Mouse (Mus musculus) heart, embryonic 12.5 days (tissue): ENCODE measurements around the gene Rpap2. TPM values are rescaled to one million over a fixed set of nuclear protein-coding genes. Genes with fewer than 3 reads are reported as not detected.

ENCODE experiments used
- ATAC-seq: fragments of 200-750 bp; cut with Nextera tagmentation; 2 replicates; pipeline ENCODE4 v1.8.0; 2017; ENCODE audit warnings: moderate TSS enrichment, moderate library complexity; ENCODE audit not compliant: insufficient number of reproducible peaks, low FRiP score
- H3K27ac ChIP-seq: fragments of 300-500 bp; sonication (generic); 2 replicates; pipeline ENCODE4 v1.5.1; 2016; ENCODE audit warnings: mild to moderate bottlenecking, moderate library complexity; ENCODE audit not compliant: poor library complexity, severe bottlenecking
- H3K27me3 ChIP-seq: fragments of 300-500 bp; sonication (generic); replicated peaks from 2 replicates; pipeline ENCODE4 v1.6.1; 2016; ENCODE audit warnings: mild to moderate bottlenecking, moderate library complexity
- H3K36me3 ChIP-seq: fragments of 300-500 bp; sonication (generic); 2 replicates; pipeline ENCODE4 v1.6.1; 2016; ENCODE audit warnings: mild to moderate bottlenecking, moderate library complexity
- H3K4me1 ChIP-seq: fragments of 300-500 bp; sonication (generic); replicated peaks from 2 replicates; pipeline ENCODE4 v1.6.1; 2016; ENCODE audit warnings: mild to moderate bottlenecking
- H3K4me2 ChIP-seq: fragments of 300-500 bp; sonication (generic); 2 replicates; pipeline ENCODE4 v1.6.1; 2016; ENCODE audit warnings: mild to moderate bottlenecking, moderate library complexity
- H3K4me3 ChIP-seq: fragments of 300-500 bp; sonication (generic); 2 replicates; pipeline ENCODE4 v1.5.1; 2016; ENCODE audit warnings: mild to moderate bottlenecking
- H3K9ac ChIP-seq: fragments of 300-500 bp; sonication (generic); 2 replicates; pipeline ENCODE4 v1.6.1; 2016; ENCODE audit warnings: mild to moderate bottlenecking, moderate library complexity
- H3K9me3 ChIP-seq: fragments of 300-500 bp; sonication (generic); replicated peaks from 2 replicates; pipeline ENCODE4 v1.6.1; 2016; ENCODE audit warnings: mild to moderate bottlenecking, moderate library complexity
- WGBS: fragments of 180-500 bp; shearing (Covaris S2); methylation state at CpG from one replicate; pipeline ENCODE4 v1.1.7; 2016; 5-methylcytosine and 5-hydroxymethylcytosine counted together
- polyA plus RNA-seq: library from polyadenylated mRNA; unstranded; fragments of >200 nt; fragmentation: Nextera tagmentation; extraction: Ambion mirVana; gene quantifications from 2 replicates; pipeline ENCODE4 v1.2.1, GENCODE M21; 2016

Rpap2 gene
- polyA plus RNA-seq, 1 experiment from 2014 or later = 11.7 TPM

DNA sequence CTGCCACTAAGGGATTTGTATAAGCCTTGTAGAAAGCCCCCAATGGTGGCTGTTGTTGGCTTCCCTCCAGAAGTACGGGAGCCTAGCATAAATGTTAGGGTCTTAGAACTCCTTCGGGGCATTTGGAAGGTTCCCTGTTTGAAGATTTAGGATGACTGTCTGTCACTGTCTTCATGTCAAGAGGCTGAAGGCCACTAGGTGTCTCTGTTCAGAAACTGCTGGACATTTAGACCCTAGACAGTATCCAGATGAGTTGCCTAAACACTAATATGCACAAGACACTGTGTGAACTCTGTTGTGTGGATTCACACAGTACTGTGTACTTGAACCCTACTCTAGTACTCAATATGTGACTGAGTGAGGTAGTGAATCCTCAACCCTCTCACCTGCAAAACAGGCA is 87.2 kb downstream of the Rpap2 start:
- no peak overlapping the region for H3K27ac ChIP-seq
- H3K27me3 ChIP-seq = peaks cover 5% of the 10 kb centered on the region
- no peak overlapping the region for H3K4me2 ChIP-seq
- 0 out of 2 replicates have a peak, but pooled peaks cover 5% of the 10 kb centered on the region for H3K4me1 ChIP-seq
- no peak overlapping the region for H3K4me3 ChIP-seq
- no peak for ATAC-seq
- H3K36me3 ChIP-seq = no peaks in the 10 kb centered on the region
- H3K9me3 ChIP-seq = no peaks in the 10 kb centered on the region
- WGBS = 71% methylated on average over 2 of the region's 2 CpGs
- H3K9ac ChIP-seq = no peak overlapping the region

DNA sequence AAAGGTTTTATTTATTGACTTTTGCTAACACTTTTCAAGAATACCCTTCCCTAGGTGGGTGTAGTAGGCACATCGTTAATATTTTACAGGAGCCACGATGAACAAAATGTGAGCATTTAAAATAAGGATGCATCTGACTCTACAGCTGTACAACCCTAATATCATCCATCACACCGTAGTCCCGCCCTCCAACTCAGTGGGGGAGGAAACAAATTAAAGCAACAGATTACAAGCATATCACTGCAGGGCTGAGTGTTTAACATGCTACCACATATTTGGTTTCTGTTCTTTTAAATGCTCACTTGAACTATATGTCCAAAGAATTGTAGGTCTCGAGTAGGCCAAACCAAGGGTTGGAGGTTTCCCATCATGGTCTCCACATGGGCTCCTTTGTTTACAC is 90.0 kb downstream of the Rpap2 start:
- Histone ChIP-seq H3K27ac (no peak overlapping the region), H3K4me3 (no peak overlapping the region), H3K36me3 (no peaks in the 10 kb centered on the region), H3K4me1 (0 out of 2 replicates have a peak, but pooled peaks cover 5% of the 10 kb centered on the region), H3K27me3 (peaks cover 10% of the 10 kb centered on the region), H3K9me3 (no peaks in the 10 kb centered on the region), H3K9ac (no peak overlapping the region), H3K4me2 (no peak overlapping the region)
- ATAC-seq = no peak
- 93% methylated on average over 5 of the region's 5 CpGs for WGBS

- Histone ChIP-seq H3K4me1 (0 out of 2 replicates have a peak, but pooled peaks cover 5% of the 10 kb centered on the region), H3K4me3 (peak overlapping the region; percentile 59), H3K36me3 (no peaks in the 10 kb centered on the region), H3K4me2 (peak overlapping the region; percentile 82), H3K27ac (no peak overlapping the region), H3K9ac (peak overlapping the region; percentile 67), H3K9me3 (no peaks in the 10 kb centered on the region), H3K27me3 (peaks cover 10% of the 10 kb centered on the region)
- 12% methylated on average over 46 of the region's 46 CpGs for WGBS
- peak; percentile 91 for ATAC-seq
Measured at GRCm38 (mm10) chr5:107687592-107688498, 90.7 kb downstream of the Rpap2 start.

- no peak for ATAC-seq
- 22% methylated on average over 9 of the region's 9 CpGs for WGBS
- Histone ChIP-seq H3K27me3 (peaks cover 10% of the 10 kb centered on the region), H3K4me3 (peak overlapping the region; percentile 59), H3K4me1 (0 out of 2 replicates have a peak, but pooled peaks cover 5% of the 10 kb centered on the region), H3K36me3 (no peaks in the 10 kb centered on the region), H3K4me2 (peak overlapping the region; percentile 82), H3K9ac (peak overlapping the region; percentile 67), H3K27ac (no peak overlapping the region), H3K9me3 (no peaks in the 10 kb centered on the region)
Measured at GRCm38 (mm10) chr5:107688499-107688866, 91.3 kb downstream of the Rpap2 start.

- Histone ChIP-seq H3K27ac (no peak overlapping the region), H3K36me3 (no peaks in the 10 kb centered on the region), H3K4me3 (no peak overlapping the region), H3K9ac (no peak overlapping the region), H3K9me3 (no peaks in the 10 kb centered on the region), H3K4me2 (no peak overlapping the region), H3K4me1 (no peaks in the 10 kb centered on the region), H3K27me3 (peaks cover 4% of the 10 kb centered on the region; the same call in 1 of the 2 replicates)
- no peak for ATAC-seq
- WGBS = 81% methylated on average over 3 of the region's 3 CpGs
Measured at GRCm38 (mm10) chr5:107695019-107695418, 97.8 kb downstream of the Rpap2 start.

DNA sequence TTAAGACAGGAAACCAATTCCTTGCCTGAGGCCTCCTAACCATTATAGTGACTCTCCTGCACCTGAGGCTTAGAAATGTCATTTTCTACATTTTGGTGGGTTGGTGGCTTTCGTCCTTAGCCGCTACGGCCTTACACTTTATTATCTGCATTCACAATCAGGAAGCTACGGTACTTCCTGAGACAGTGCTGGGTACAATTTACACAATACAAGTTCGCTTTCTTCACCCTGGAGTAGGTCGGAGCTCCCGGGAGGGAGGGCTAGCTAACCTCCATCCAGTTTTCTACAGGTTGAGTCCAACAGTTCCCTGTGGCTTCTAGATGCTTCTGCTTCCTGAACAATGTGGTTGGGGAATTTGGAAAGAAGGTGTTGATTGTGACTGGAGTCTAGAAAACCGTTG is 101.7 kb downstream of the Rpap2 start:
- Histone ChIP-seq H3K4me1 (peaks cover 4% of the 10 kb centered on the region; the same call in 1 of the 2 replicates), H3K9ac (no peak overlapping the region), H3K4me2 (no peak overlapping the region), H3K4me3 (no peak overlapping the region), H3K27ac (no peak overlapping the region), H3K36me3 (no peaks in the 10 kb centered on the region), H3K9me3 (no peaks in the 10 kb centered on the region), H3K27me3 (no peaks in the 10 kb centered on the region; the same call in 1 of the 2 replicates)
- WGBS = 70% methylated on average over 8 of the region's 8 CpGs
- ATAC-seq = no peak

GRCm38 (mm10) chr5:107700873-107701272 is 103.7 kb downstream of the Rpap2 start:
- Histone ChIP-seq H3K27ac (no peak overlapping the region), H3K4me3 (no peak overlapping the region), H3K36me3 (no peaks in the 10 kb centered on the region), H3K9ac (no peak overlapping the region), H3K4me2 (peak overlapping the region; percentile 23; the same call in 1 of the 2 replicates), H3K9me3 (no peaks in the 10 kb centered on the region), H3K27me3 (no peaks in the 10 kb centered on the region), H3K4me1 (peaks cover 4% of the 10 kb centered on the region; the same call in 1 of the 2 replicates)
- WGBS = 60% methylated on average over 10 of the region's 10 CpGs
- no peak for ATAC-seq

DNA sequence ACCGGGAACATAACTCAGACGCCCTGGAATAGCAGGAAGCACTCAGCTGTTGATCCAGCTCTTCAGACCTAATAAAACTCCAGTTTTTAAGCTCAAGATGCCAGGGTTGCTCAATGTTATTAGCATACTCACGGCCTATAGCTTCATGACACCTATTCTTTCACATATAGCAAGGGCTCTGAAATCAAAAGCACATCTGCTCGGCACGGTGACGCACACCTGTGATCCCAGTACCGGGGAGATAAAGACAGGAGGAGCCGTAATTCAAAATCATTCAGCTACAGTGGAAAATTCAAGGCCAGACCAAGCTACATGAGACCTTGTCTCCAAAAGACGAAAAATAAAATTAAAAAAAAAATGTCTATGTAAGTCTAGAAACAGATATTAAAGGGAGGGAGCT is 104.5 kb downstream of the Rpap2 start:
- Histone ChIP-seq H3K4me2 (no peak overlapping the region), H3K4me3 (no peak overlapping the region), H3K9me3 (no peaks in the 10 kb centered on the region), H3K4me1 (peaks cover 4% of the 10 kb centered on the region; the same call in 1 of the 2 replicates), H3K36me3 (no peaks in the 10 kb centered on the region), H3K9ac (no peak overlapping the region), H3K27ac (no peak overlapping the region), H3K27me3 (no peaks in the 10 kb centered on the region)
- WGBS = 84% methylated on average over 9 of the region's 9 CpGs
- no peak for ATAC-seq

DNA sequence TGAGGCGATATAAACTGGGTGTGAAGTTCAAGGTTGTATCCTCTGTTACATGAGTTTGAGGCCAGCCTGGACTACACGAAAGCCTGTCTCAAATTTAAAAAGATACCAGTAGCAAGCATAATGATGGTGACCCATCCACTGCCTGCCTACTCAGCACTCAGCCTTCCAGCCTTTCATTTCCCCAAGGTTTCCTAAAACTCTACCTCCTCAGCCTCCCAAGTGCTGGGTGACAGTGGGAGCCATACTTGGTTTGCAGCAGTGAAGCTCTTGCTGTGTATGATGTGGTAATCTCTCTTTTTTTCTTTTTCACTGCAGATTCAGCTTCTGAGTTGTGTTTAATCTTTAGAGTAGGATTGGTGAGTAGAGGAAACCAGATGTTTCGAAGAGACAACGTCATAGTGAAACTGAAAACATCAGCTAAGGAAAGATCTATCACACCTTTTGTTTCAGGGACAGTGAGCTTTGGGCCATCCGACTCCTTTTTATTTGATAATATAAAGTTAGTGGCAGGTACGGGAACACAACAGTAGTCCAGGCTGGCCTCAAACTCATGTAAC is 106.1 kb downstream of the Rpap2 start:
- Histone ChIP-seq H3K36me3 (no peaks in the 10 kb centered on the region), H3K4me3 (no peak overlapping the region), H3K9me3 (no peaks in the 10 kb centered on the region), H3K27ac (no peak overlapping the region), H3K27me3 (no peaks in the 10 kb centered on the region), H3K9ac (no peak overlapping the region), H3K4me1 (peaks cover 4% of the 10 kb centered on the region; the same call in 1 of the 2 replicates), H3K4me2 (no peak overlapping the region)
- ATAC-seq = no peak
- 73% methylated on average over 6 of the region's 6 CpGs for WGBS

DNA sequence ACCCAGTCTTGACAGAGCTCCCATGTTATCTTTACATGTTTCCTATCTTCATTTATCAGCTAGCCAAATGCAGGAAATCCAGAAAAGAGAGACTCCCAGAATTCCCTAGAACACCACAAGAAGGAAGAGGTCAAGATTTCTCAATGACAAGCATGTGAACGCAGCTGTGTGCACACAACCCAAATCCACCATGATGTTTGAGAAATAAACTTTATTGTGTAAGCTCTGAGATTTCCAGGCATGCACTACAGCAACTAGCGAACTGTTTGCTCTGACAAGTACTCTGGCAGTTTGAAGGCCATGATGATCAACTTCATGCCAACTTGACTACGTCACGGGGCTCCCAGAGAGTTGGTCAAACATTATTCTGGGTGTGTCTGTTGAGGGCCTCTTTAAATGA is 108.6 kb downstream of the Rpap2 start:
- WGBS = 82% methylated on average over 4 of the region's 4 CpGs
- no peak overlapping the region for H3K4me2 ChIP-seq
- no peak overlapping the region for H3K9ac ChIP-seq
- no peak overlapping the region for H3K4me3 ChIP-seq
- H3K27me3 ChIP-seq = peaks cover 9% of the 10 kb centered on the region; the same call in 1 of the 2 replicates
- no peaks in the 10 kb centered on the region for H3K9me3 ChIP-seq
- peaks cover 2% of the 10 kb centered on the region; the same call in 1 of the 2 replicates for H3K4me1 ChIP-seq
- ATAC-seq = no peak
- no peak overlapping the region for H3K27ac ChIP-seq
- H3K36me3 ChIP-seq = no peaks in the 10 kb centered on the region

DNA sequence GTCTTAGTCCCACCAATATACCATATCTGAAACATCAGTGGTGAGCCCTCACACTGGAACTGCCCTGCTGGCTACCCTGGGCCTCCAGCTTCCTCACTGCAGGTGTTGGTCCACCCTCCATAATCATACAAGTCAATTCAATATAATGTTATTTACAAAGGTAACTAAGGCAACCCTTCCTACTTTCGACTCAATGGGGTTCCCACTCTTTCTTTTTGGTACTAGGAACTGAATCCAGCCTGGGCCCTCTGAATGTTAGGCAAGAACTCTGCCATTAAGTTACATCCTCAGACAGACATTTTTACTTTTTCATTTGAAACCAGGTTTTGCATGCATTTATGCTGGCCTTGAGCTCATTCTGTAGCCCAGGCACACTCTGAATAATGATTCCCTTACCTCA is 109.1 kb downstream of the Rpap2 start:
- H3K36me3 ChIP-seq = no peaks in the 10 kb centered on the region
- no peak overlapping the region for H3K9ac ChIP-seq
- peaks cover 11% of the 10 kb centered on the region for H3K27me3 ChIP-seq
- H3K9me3 ChIP-seq = 0 out of 2 replicates have a peak, but pooled peaks cover under 1% of the 10 kb centered on the region
- no peak overlapping the region for H3K4me3 ChIP-seq
- H3K4me1 ChIP-seq = no peaks in the 10 kb centered on the region; the same call in 1 of the 2 replicates
- H3K27ac ChIP-seq = no peak overlapping the region
- H3K4me2 ChIP-seq = no peak overlapping the region
- WGBS = 70% methylated on average over 1 of the region's 1 CpGs
- ATAC-seq = no peak
